Mouse (Mus musculus) spleen, postnatal 4 days (tissue): ENCODE measurements around the gene Adamtsl3.

Experiments used
- DNase-seq, 2 experiments: peaks; one replicate each; pipeline ENCODE4 v3.0.0; 2022; ENCODE audit warnings: low spot score in 2 of 2

The Adamtsl3 gene

GRCm38 (mm10) chr7:82502511-82502910 lies 167.0 kb downstream of the Adamtsl3 start:
- no peak for DNase-seq

GRCm38 (mm10) chr7:82504101-82504500 lies 168.6 kb downstream of the Adamtsl3 start:
- no peak for DNase-seq

- no peak for DNase-seq
Observed at GRCm38 (mm10) chr7:82530583-82530982, 195.1 kb downstream of the Adamtsl3 start.

GRCm38 (mm10) chr7:82531376-82531775 lies 195.9 kb downstream of the Adamtsl3 start:
- no peak for DNase-seq

- DNase-seq, result no peak
Observed at GRCm38 (mm10) chr7:82533188-82533587, 197.7 kb downstream of the Adamtsl3 start.

GRCm38 (mm10) chr7:82533747-82534504 lies 198.4 kb downstream of the Adamtsl3 start:
- no peak for DNase-seq

GRCm38 (mm10) chr7:82544390-82544919 lies 209.0 kb downstream of the Adamtsl3 start:
- DNase-seq, result no peak

GRCm38 (mm10) chr7:82552005-82552404 lies 216.5 kb downstream of the Adamtsl3 start:
- no peak for DNase-seq

GRCm38 (mm10) chr7:82555803-82556202 lies 220.3 kb downstream of the Adamtsl3 start:
- no peak for DNase-seq

- DNase-seq, result no peak
Observed at GRCm38 (mm10) chr7:82556417-82556816, 220.9 kb downstream of the Adamtsl3 start.

GRCm38 (mm10) chr7:82557111-82557510 lies 221.6 kb downstream of the Adamtsl3 start:
- no peak for DNase-seq

- no peak for DNase-seq
Observed at GRCm38 (mm10) chr7:82566688-82567087, 231.2 kb downstream of the Adamtsl3 start.

GRCm38 (mm10) chr7:82567811-82568210 lies 232.3 kb downstream of the Adamtsl3 start:
- no peak for DNase-seq

- no peak for DNase-seq
Observed at GRCm38 (mm10) chr7:82572981-82573380, 237.5 kb downstream of the Adamtsl3 start.

GRCm38 (mm10) chr7:82580007-82580406 lies 244.5 kb downstream of the Adamtsl3 start:
- no peak for DNase-seq

- no peak for DNase-seq
Observed at GRCm38 (mm10) chr7:82581802-82582201, 246.3 kb downstream of the Adamtsl3 start.

- no peak for DNase-seq
Observed at GRCm38 (mm10) chr7:82582534-82582933, 247.0 kb downstream of the Adamtsl3 start.

- no peak for DNase-seq
Observed at GRCm38 (mm10) chr7:82590931-82591330, 255.4 kb downstream of the Adamtsl3 start.

GRCm38 (mm10) chr7:82602008-82602407 lies 266.5 kb downstream of the Adamtsl3 start:
- DNase-seq, result peak in 1 of 2 experiments; percentile 16

- DNase-seq, result no peak
Observed at GRCm38 (mm10) chr7:82605425-82605824, 269.9 kb downstream of the Adamtsl3 start.

- no peak for DNase-seq
Observed at GRCm38 (mm10) chr7:82609629-82610028, 274.1 kb downstream of the Adamtsl3 start.

- peak; percentile 27 to 73 for DNase-seq
Observed at GRCm38 (mm10) chr7:82625342-82625741, 289.8 kb downstream of the Adamtsl3 start.

GRCm38 (mm10) chr7:82647183-82647582 lies 311.7 kb downstream of the Adamtsl3 start:
- DNase-seq, result no peak
